Mouse (Mus musculus) liver, postnatal 0 days (tissue): ENCODE results near the gene Tmem259.

Source experiments
- CTCF ChIP-seq: sonication (generic); IDR thresholded peaks from 2 replicates; pipeline ENCODE4 v1.5.1; 2016; ENCODE audit warnings: antibody characterized with exemption, low read depth
- EP300 ChIP-seq: IDR thresholded peaks from 2 replicates; pipeline ENCODE4 v1.6.1; 2016; ENCODE audit warnings: antibody characterized with exemption, low read depth, mild to moderate bottlenecking

DNA sequence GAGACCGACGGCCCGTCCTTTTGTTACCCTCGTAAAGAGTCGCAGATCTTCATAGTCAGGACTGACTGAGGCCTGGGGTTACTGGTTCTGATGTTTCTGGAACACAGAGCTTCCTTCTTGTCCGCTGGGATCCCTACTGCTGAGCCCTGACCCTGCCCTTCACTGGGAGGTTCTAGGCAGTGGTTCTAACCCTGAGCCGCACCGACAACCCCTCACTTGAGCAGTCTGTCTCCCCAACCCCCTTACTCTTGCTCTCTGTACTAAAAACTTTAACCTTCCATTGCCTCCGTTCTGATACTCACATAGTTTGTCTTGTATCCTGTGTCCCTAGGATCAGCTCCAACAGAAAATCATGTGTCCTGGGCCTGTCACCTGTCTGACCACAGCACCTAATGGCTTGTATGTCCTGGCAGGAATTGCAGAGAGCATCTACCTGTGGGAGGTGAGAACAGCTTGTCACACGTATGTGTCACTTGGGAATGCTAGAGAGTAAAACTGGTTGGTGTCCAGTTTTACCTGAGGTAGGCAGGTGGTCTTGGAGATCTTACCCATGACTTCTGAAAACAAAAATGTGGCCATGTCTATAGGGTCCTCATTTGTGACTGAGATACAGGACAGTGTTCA is 23.3 kb downstream of the Tmem259 start:
- no peak for TF ChIP-seq CTCF
- TF ChIP-seq EP300, result no peak
